Mouse (Mus musculus): ENCODE measurements around the gene St6galnac1. TPM values are rescaled to one million over a fixed set of nuclear protein-coding genes. Genes with fewer than 3 reads are reported as not detected.
A peak's percentile ranks its signal among the peaks of the same experiment; 100 is the strongest.
"Not testable (repeated sequence)": the region's sequence is repeated elsewhere in the genome, so short reads cannot be mapped to it uniquely, and the experiment has no call there.

The St6galnac1 gene
- total RNA-seq, 1 experiment = not detected

DNA sequence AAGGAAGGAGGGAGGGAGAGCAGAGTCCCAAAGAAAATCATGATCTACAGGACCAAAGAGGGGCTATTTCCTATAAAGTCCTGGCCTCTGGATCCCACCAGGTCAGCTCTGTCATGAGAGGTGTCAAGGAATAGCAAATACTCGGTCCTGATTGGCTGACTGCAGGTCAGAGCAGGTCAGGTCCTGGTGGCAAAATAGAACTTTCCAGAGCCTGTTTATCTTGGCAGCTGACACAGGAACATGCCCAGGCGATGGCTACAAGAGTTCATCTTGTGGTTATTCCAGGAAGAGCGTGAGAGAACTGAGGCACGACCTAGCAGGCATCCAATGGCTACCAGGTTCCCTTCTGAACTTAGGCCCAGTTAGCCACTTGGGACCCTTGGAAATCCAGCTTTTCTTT is 42.8 kb downstream of the St6galnac1 start:
- TF ChIP-seq MAFK (IDR thresholded peaks at IDR 0.05; ENCODE audit: insufficient read depth, low read depth, low read length) (no peak), CHD2 (IDR thresholded peaks at IDR 0.05; ENCODE audit: low read depth, low read length) (no peak), ZC3H11A (IDR thresholded peaks at IDR 0.05; ENCODE audit: borderline replicate concordance, low read depth, low read length) (no peak), HCFC1 (IDR thresholded peaks at IDR 0.05; ENCODE audit: borderline replicate concordance, insufficient read depth, low read length) (no peak), ZNF384 (IDR thresholded peaks at IDR 0.05; ENCODE audit: low read depth, low read length) (no peak)
- H3K27ac ChIP-seq (ENCODE audit: insufficient read depth, low read depth, low read length, poor library complexity, severe bottlenecking) = no peak overlapping the region
- H3K4me1 ChIP-seq (ENCODE audit: control insufficient read depth in 2 of 2, insufficient read depth in 2 of 2, low read length in 2 of 2, poor library complexity in 1 of 2) = no peaks in the 10 kb centered on the region
- no peak overlapping the region for H3K9ac ChIP-seq (ENCODE audit: insufficient read depth, low read depth, low read length, poor library complexity, severe bottlenecking)
- no peaks in the 10 kb centered on the region for H3K9me3 ChIP-seq (ENCODE audit: control insufficient read depth, insufficient read depth, low read depth, low read length)
- DNase-seq (ENCODE audit: low read depth, low spot score) = no peak
- in situ Hi-C loops (cut with MboI; ENCODE audit: low sequenced_read_pairs in 2 of 2, unreplicated experiment in 2 of 2) = no loop called here
- H3K4me3 ChIP-seq (ENCODE audit: insufficient read depth in 1 of 2, low read depth in 1 of 2, low read length in 2 of 2, poor library complexity in 1 of 2, severe bottlenecking in 1 of 2) = no peak overlapping the region
- no peaks in the 10 kb centered on the region for H3K36me3 ChIP-seq (ENCODE audit: control insufficient read depth, insufficient read depth, low read length, poor library complexity, severe bottlenecking)

DNA sequence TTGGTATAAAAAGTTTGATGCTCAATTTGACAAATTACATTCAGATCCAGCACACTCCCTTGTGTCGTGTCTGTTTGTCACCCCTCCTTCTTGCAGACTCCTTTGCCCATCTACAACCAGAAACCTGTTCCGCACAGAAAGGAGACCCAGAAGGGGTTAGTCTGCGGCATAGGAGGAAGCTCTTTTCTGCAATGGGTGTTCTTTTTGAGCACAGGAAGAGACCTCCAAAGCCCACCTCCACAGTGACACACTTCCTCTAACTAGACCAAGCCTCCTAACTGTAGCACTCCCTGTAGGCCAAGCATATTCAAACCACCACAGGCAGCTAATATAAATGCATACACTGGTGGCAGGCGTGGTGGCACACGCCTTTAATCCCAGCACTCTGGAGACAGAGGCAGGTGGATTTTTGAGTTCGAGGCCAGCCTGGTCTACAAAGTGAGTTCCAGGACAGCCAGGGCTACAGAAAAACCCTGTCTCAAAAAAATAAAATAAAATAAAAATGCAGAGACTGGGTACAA is 44.2 kb downstream of the St6galnac1 start:
- DNase-seq (ENCODE audit: low read depth, low spot score); H3K4me3 ChIP-seq (ENCODE audit: insufficient read depth in 1 of 2, low read depth in 1 of 2, low read length in 2 of 2, poor library complexity in 1 of 2, severe bottlenecking in 1 of 2); H3K9me3 ChIP-seq (ENCODE audit: control insufficient read depth, insufficient read depth, low read depth, low read length); H3K36me3 ChIP-seq (ENCODE audit: control insufficient read depth, insufficient read depth, low read length, poor library complexity, severe bottlenecking); H3K9ac ChIP-seq (ENCODE audit: insufficient read depth, low read depth, low read length, poor library complexity, severe bottlenecking); H3K27ac ChIP-seq (ENCODE audit: insufficient read depth, low read depth, low read length, poor library complexity, severe bottlenecking); H3K4me1 ChIP-seq (ENCODE audit: control insufficient read depth in 2 of 2, insufficient read depth in 2 of 2, low read length in 2 of 2, poor library complexity in 1 of 2); in situ Hi-C loops (cut with MboI; ENCODE audit: low sequenced_read_pairs in 2 of 2, unreplicated experiment in 2 of 2): not testable (repeated sequence)

DNA sequence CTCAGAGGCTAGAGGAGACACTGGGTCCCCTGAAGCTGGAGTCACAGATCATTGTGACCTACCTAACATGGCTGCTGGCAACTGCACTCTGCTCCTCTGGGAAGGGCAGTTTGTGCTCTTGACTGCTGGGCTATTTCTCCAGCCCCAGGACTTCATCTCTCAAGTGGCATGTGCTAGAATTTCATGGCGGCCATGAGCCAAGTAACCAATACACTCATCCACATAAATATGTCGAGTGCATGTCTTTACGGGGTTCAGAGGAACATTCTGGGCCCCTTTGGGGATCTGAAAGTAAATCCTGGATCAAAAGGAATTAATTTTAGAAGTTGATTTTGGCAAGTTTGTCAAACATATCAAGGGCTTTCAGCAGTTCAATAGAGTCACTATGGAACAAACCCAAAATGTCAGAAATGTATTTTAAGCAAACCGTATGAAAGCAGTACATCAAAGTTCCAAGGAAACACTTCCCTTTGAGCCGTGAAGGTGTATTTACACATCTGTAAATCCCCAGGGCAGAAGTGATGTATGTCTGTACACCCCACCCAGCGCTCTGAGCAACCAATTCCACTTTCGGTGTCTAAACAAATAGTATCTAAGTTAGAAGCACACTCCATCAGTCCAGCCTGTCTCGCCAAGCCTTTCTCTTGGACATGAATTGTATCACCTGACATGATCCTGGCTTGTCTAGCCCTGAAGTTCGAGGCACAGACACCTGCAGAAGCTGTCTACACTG is 45.9 kb downstream of the St6galnac1 start:
- Histone ChIP-seq H3K4me3 (ENCODE audit: insufficient read depth in 1 of 2, low read depth in 1 of 2, low read length in 2 of 2, poor library complexity in 1 of 2, severe bottlenecking in 1 of 2) (no peak overlapping the region), H3K4me1 (ENCODE audit: control insufficient read depth in 2 of 2, insufficient read depth in 2 of 2, low read length in 2 of 2, poor library complexity in 1 of 2) (peaks cover 0 to 9% of the 10 kb centered on the region in 2 experiments; a peak in 1 of 4 replicates), H3K9ac (ENCODE audit: insufficient read depth, low read depth, low read length, poor library complexity, severe bottlenecking) (no peak overlapping the region), H3K36me3 (ENCODE audit: control insufficient read depth, insufficient read depth, low read length, poor library complexity, severe bottlenecking) (no peaks in the 10 kb centered on the region), H3K27ac (ENCODE audit: insufficient read depth, low read depth, low read length, poor library complexity, severe bottlenecking) (no peak overlapping the region), H3K9me3 (ENCODE audit: control insufficient read depth, insufficient read depth, low read depth, low read length) (no peaks in the 10 kb centered on the region)
- no peak for DNase-seq (ENCODE audit: low read depth, low spot score)
- in situ Hi-C loops (cut with MboI; ENCODE audit: low sequenced_read_pairs in 2 of 2, unreplicated experiment in 2 of 2) = no loop called here
- no peak for TF ChIP-seq ZC3H11A (IDR thresholded peaks at IDR 0.05; ENCODE audit: borderline replicate concordance, low read depth, low read length)
- TF ChIP-seq HCFC1 (IDR thresholded peaks at IDR 0.05; ENCODE audit: borderline replicate concordance, insufficient read depth, low read length) = no peak

DNA sequence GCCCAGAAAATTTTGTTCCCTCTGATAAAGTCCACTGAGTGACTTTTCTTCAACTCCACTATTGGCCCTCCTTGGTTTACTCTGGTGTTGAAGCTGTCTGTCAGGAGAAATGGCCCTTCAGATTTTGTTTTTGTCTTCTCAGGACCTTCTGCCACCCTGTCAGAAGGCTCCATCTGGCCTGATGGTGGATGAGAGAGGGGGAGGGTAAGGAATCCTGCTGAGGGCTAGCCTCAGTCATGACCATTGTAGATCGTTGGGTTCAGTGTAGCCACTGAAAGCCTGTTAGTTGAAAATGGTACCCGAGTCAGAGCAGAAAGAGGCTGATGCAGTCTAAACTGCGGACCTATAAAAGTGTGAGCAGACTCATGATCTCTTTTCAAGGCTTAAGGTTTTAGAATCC is 49.2 kb downstream of the St6galnac1 start:
- Histone ChIP-seq H3K36me3 (ENCODE audit: control insufficient read depth, insufficient read depth, low read length, poor library complexity, severe bottlenecking) (0 out of 2 replicates have a peak, but pooled peaks cover 2% of the 10 kb centered on the region), H3K4me3 (ENCODE audit: insufficient read depth in 1 of 2, low read depth in 1 of 2, low read length in 2 of 2, poor library complexity in 1 of 2, severe bottlenecking in 1 of 2) (peak overlapping the region; percentile 14 to 72; a peak in 2 of 4 replicates), H3K9ac (ENCODE audit: insufficient read depth, low read depth, low read length, poor library complexity, severe bottlenecking) (peak overlapping the region; percentile 53; the same call in 1 of the 2 replicates)

More for the DNA sequence above, 49.2 kb downstream of the St6galnac1 start:
- no peak overlapping the region; the same call in 1 of the 2 replicates for H3K27ac ChIP-seq (ENCODE audit: insufficient read depth, low read depth, low read length, poor library complexity, severe bottlenecking)
- in situ Hi-C loops (cut with MboI; ENCODE audit: low sequenced_read_pairs in 2 of 2, unreplicated experiment in 2 of 2) = no loop called here
- no peaks in the 10 kb centered on the region for H3K9me3 ChIP-seq (ENCODE audit: control insufficient read depth, insufficient read depth, low read depth, low read length)
- TF ChIP-seq ZNF384 (IDR thresholded peaks at IDR 0.05; ENCODE audit: low read depth, low read length) (no peak), ZC3H11A (IDR thresholded peaks at IDR 0.05; ENCODE audit: borderline replicate concordance, low read depth, low read length) (no peak), MAFK (IDR thresholded peaks at IDR 0.05; ENCODE audit: insufficient read depth, low read depth, low read length) (no peak), CHD2 (IDR thresholded peaks at IDR 0.05; ENCODE audit: low read depth, low read length) (no peak), HCFC1 (IDR thresholded peaks at IDR 0.05; ENCODE audit: borderline replicate concordance, insufficient read depth, low read length) (no peak)
- H3K4me1 ChIP-seq (ENCODE audit: control insufficient read depth in 2 of 2, insufficient read depth in 2 of 2, low read length in 2 of 2, poor library complexity in 1 of 2) = peaks cover 0 to 9% of the 10 kb centered on the region in 2 experiments; a peak in 1 of 4 replicates
- no peak for DNase-seq (ENCODE audit: low read depth, low spot score)
